Mouse (Mus musculus) neural tube, embryonic 10.5 days (tissue): ENCODE measurements around the gene Crlf1.

Experiments used
- DNase-seq: peaks from one replicate; pipeline ENCODE4 v3.0.0-alpha.2; 2017; ENCODE audit warnings: low spot score; ENCODE audit errors: extremely low spot score

Gene Crlf1

GRCm38 (mm10) chr8:70468733-70469132 lies 24.2 kb upstream of the Crlf1 start:
- no peak for DNase-seq

GRCm38 (mm10) chr8:70469295-70469916 lies 23.6 kb upstream of the Crlf1 start:
- no peak for DNase-seq

GRCm38 (mm10) chr8:70469938-70470337 lies 23.0 kb upstream of the Crlf1 start:
- DNase-seq = no peak

- no peak for DNase-seq
These were observed 21.1 kb upstream of the Crlf1 start for GRCm38 (mm10) chr8:70471856-70472255.

GRCm38 (mm10) chr8:70476333-70477268 lies 16.4 kb upstream of the Crlf1 start, which contains the start of gene Klhl26:
Klhl26 (minus strand) TSS chr8:70476968.
- peak; percentile 92 for DNase-seq

- DNase-seq = peak; percentile 40
These were observed 15.5 kb upstream of the Crlf1 start for GRCm38 (mm10) chr8:70477269-70477982.

- no peak for DNase-seq
These were observed 11.1 kb upstream of the Crlf1 start for GRCm38 (mm10) chr8:70481908-70482307.

GRCm38 (mm10) chr8:70482943-70483342 lies 10.0 kb upstream of the Crlf1 start:
- DNase-seq = no peak

- no peak for DNase-seq
These were observed 6.7 kb upstream of the Crlf1 start for GRCm38 (mm10) chr8:70486191-70486681.

- peak; percentile 37 for DNase-seq
These were observed 5.9 kb upstream of the Crlf1 start, which contains the start of gene Tmem59l for GRCm38 (mm10) chr8:70486941-70487520. Tmem59l (minus strand) TSS chr8:70487358.

GRCm38 (mm10) chr8:70487993-70488796 lies 4.8 kb upstream of the Crlf1 start:
- peak; percentile 76 for DNase-seq

GRCm38 (mm10) chr8:70488931-70489470 lies 4.0 kb upstream of the Crlf1 start:
- peak; percentile 52 for DNase-seq

- DNase-seq = no peak
These were observed 3.4 kb upstream of the Crlf1 start for GRCm38 (mm10) chr8:70489576-70489975.

- DNase-seq = peak; percentile 38
These were observed 2.7 kb upstream of the Crlf1 start for GRCm38 (mm10) chr8:70490061-70490879.

GRCm38 (mm10) chr8:70490880-70491495 lies 2.0 kb upstream of the Crlf1 start:
- peak; percentile 59 for DNase-seq

- DNase-seq = peak; percentile 50
These were observed 896 bp downstream of the Crlf1 start for GRCm38 (mm10) chr8:70493692-70494415.

- peak; percentile 50 for DNase-seq
These were observed 1.5 kb downstream of the Crlf1 start for GRCm38 (mm10) chr8:70494416-70494945.
